Mouse (Mus musculus) heart, embryonic 10.5 days (tissue): ENCODE measurements at regions not wholly inside any gene's neighbourhood (a gene's known extent, or its start where the extent isn't known, plus 50 kb on each side); places are given as distances from the start of the nearest gene placed in this dataset.

Source experiments
- DNase-seq: peaks from one replicate; pipeline ENCODE4 v3.0.0-alpha.2; 2017; ENCODE audit warnings: low spot score
- H3K27ac ChIP-seq: fragments of 300-500 bp; sonication (generic); 2 replicates; pipeline ENCODE4 v1.5.1; 2016; ENCODE audit warnings: mild to moderate bottlenecking
- H3K27me3 ChIP-seq: fragments of 300-500 bp; sonication (generic); 2 replicates; pipeline ENCODE4 v1.6.1; 2016; ENCODE audit warnings: mild to moderate bottlenecking; ENCODE audit not compliant: poor library complexity, insufficient read depth, severe bottlenecking
- H3K36me3 ChIP-seq: fragments of 300-500 bp; sonication (generic); 2 replicates; pipeline ENCODE4 v1.6.1; 2016; ENCODE audit warnings: mild to moderate bottlenecking, moderate library complexity
- H3K4me1 ChIP-seq: fragments of 300-500 bp; sonication (generic); 2 replicates; pipeline ENCODE4 v1.6.1; 2016; ENCODE audit warnings: mild to moderate bottlenecking
- H3K4me3 ChIP-seq: fragments of 300-500 bp; sonication (generic); 2 replicates; pipeline ENCODE4 v1.5.1; 2016; ENCODE audit warnings: mild to moderate bottlenecking, moderate library complexity
- H3K9me3 ChIP-seq: fragments of 300-500 bp; sonication (generic); 2 replicates; pipeline ENCODE4 v1.6.1; 2016; ENCODE audit warnings: mild to moderate bottlenecking, moderate library complexity
- WGBS: fragments of 180-500 bp; shearing (Covaris S2); methylation state at CpG from one replicate; pipeline ENCODE4 v1.1.7; 2016; 5-methylcytosine and 5-hydroxymethylcytosine counted together

DNA sequence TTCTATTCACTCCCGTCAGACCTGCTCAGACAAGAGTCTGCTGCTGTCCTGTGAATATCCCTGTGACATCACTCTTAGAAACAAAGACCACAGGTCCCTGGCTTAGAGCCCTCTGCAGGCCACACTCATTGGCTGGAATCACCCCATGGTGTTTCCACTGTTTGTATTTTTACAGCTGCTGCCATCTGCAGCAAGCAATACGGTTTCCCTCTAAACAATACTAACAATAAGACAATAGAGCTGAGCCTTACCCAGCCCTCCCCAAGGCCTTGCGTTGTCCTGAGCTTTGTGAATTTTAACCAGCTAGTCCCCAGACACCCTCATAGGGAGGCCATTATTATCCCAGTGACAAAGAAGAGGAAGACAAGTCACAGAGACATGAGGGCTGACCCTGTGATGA, 192.4 kb upstream of the Mvb12b start:
- no peak for DNase-seq
- no peaks in the 10 kb centered on the region for H3K4me1 ChIP-seq
- no peaks in the 10 kb centered on the region for H3K27me3 ChIP-seq
- WGBS: 48% methylated on average over 3 of the region's 3 CpGs
- no peak overlapping the region for H3K4me3 ChIP-seq
- H3K27ac ChIP-seq: no peak overlapping the region
- no peaks in the 10 kb centered on the region for H3K36me3 ChIP-seq
- H3K9me3 ChIP-seq: no peaks in the 10 kb centered on the region

- 85% methylated on average over 12 of the region's 12 CpGs for WGBS
- DNase-seq: no peak
- no peak overlapping the region for H3K27ac ChIP-seq
- H3K9me3 ChIP-seq: no peaks in the 10 kb centered on the region
- no peaks in the 10 kb centered on the region for H3K4me1 ChIP-seq
- no peak overlapping the region for H3K4me3 ChIP-seq
- H3K27me3 ChIP-seq: no peaks in the 10 kb centered on the region
- H3K36me3 ChIP-seq: no peaks in the 10 kb centered on the region
These were observed 191.5 kb upstream of the Mvb12b start for GRCm38 (mm10) chr2:34079282-34079681.

- Histone ChIP-seq H3K4me1 (no peaks in the 10 kb centered on the region), H3K4me3 (no peak overlapping the region), H3K27ac (no peak overlapping the region), H3K36me3 (no peaks in the 10 kb centered on the region), H3K27me3 (no peaks in the 10 kb centered on the region), H3K9me3 (no peaks in the 10 kb centered on the region)
- 72% methylated on average over 4 of the region's 4 CpGs for WGBS
- DNase-seq: no peak
These were observed 191.1 kb upstream of the Mvb12b start for GRCm38 (mm10) chr2:34078875-34079262.

- Histone ChIP-seq H3K4me1 (no peaks in the 10 kb centered on the region), H3K27me3 (no peaks in the 10 kb centered on the region), H3K27ac (no peak overlapping the region), H3K4me3 (no peak overlapping the region), H3K9me3 (no peaks in the 10 kb centered on the region), H3K36me3 (no peaks in the 10 kb centered on the region)
- DNase-seq: no peak
- WGBS: 73% methylated on average over 3 of the region's 3 CpGs
These were observed 190.6 kb upstream of the Mvb12b start for GRCm38 (mm10) chr2:34078248-34078874.

DNA sequence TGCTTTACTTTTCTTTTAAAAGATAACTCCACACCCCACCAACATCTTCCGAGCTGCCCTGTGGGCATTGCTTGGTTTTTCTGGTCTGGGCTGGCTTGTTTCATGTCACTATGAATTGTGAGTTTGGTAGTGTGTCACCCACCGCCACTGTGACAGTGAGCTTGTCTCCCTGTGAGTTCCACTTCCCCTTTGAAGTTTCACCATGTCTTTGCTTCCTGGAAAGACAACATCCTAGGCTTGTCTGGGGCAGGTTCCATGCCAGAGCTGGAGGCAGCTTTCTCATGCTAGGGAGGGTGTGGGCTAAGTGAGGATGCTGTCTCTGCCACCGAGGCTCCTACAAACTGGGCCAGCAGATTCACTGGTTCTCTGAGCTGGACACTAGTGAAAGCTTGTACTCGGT, 188.6 kb upstream of the Mvb12b start:
- no peaks in the 10 kb centered on the region for H3K9me3 ChIP-seq
- no peak for DNase-seq
- no peak overlapping the region for H3K4me3 ChIP-seq
- no peaks in the 10 kb centered on the region for H3K4me1 ChIP-seq
- no peaks in the 10 kb centered on the region for H3K27me3 ChIP-seq
- WGBS: 69% methylated on average over 4 of the region's 4 CpGs
- H3K36me3 ChIP-seq: no peaks in the 10 kb centered on the region
- H3K27ac ChIP-seq: no peak overlapping the region

DNA sequence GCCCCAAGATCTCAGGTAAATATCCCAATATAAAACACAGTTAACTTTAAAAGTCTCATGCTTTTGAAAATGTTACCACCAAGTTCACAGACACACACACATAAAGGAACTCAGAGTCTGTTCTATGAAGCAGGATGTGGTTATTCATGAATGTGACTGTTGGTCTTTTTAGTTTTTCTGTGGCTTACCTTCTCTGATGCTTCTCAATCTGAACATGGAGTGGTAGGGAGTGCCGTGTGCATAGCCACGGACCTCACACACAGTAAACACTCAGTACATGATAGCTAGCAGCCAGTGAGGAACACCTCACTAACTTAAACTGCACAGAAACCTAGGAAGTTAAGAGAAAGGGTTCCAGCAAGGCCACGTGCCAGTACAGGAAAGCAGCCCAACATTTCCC, 186.3 kb upstream of the Mvb12b start:
- Histone ChIP-seq H3K27ac (no peak overlapping the region), H3K9me3 (no peaks in the 10 kb centered on the region), H3K4me1 (no peaks in the 10 kb centered on the region), H3K36me3 (no peaks in the 10 kb centered on the region), H3K4me3 (no peak overlapping the region), H3K27me3 (no peaks in the 10 kb centered on the region)
- no peak for DNase-seq
- WGBS: 74% methylated on average over 3 of the region's 3 CpGs

DNA sequence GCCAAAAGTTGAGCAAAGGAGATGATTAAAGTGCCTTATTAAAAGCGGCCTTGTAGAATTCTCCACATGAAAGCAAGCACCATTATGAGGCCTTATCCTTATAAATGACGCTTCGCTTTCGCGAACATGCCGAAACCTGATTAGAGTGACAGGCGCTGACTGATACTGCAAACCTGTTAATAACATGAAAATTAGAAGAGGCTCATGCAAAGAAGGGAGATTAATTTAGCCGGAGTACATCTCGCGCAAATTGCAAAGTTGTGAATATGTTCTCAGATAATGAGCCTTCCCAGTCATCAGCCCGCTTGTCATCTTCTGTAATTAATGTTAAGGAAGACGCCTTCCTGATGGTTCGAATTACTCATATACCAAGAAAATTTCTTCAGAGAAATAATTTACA, 177.8 kb upstream of the Mvb12b start:
- Histone ChIP-seq H3K27me3 (no peaks in the 10 kb centered on the region), H3K4me3 (no peak overlapping the region), H3K36me3 (no peaks in the 10 kb centered on the region), H3K4me1 (no peaks in the 10 kb centered on the region), H3K27ac (no peak overlapping the region), H3K9me3 (no peaks in the 10 kb centered on the region)
- 91% methylated on average over 13 of the region's 13 CpGs for WGBS
- DNase-seq: no peak

DNA sequence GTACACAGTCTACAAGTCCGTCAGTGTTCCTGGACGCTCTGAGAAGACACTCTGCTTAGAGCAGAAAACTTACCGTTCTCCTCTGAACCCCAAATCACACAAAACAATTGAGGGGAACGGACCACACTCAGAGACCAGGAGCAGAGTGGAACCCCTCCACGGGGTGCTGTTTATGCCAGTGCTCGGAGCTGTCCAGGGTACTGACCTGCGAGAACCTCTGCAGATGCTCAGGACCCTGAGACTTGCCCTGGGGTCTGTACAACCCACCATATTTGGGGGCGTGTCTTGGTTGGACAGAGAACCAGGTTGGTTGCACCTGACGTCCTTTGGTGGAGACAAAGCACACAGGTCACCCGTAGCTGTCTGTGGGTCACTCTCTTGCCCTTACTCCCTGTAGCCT, 177.3 kb upstream of the Mvb12b start:
- DNase-seq: no peak
- H3K36me3 ChIP-seq: no peaks in the 10 kb centered on the region
- H3K4me1 ChIP-seq: no peaks in the 10 kb centered on the region
- H3K27me3 ChIP-seq: no peaks in the 10 kb centered on the region
- H3K27ac ChIP-seq: no peak overlapping the region
- no peak overlapping the region for H3K4me3 ChIP-seq
- 36% methylated on average over 10 of the region's 10 CpGs for WGBS
- no peaks in the 10 kb centered on the region for H3K9me3 ChIP-seq

- no peaks in the 10 kb centered on the region for H3K4me1 ChIP-seq
- H3K27ac ChIP-seq: no peak overlapping the region
- WGBS: 79% methylated on average over 13 of the region's 13 CpGs
- no peaks in the 10 kb centered on the region for H3K36me3 ChIP-seq
- peaks cover 6% of the 10 kb centered on the region; the same call in 1 of the 2 replicates for H3K9me3 ChIP-seq
- no peaks in the 10 kb centered on the region for H3K27me3 ChIP-seq
- no peak overlapping the region for H3K4me3 ChIP-seq
- no peak for DNase-seq
These were observed 168.8 kb upstream of the Mvb12b start for GRCm38 (mm10) chr2:34056552-34056951.

GRCm38 (mm10) chr2:34043064-34043463, 155.3 kb upstream of the Mvb12b start:
- H3K4me1 ChIP-seq: no peaks in the 10 kb centered on the region
- no peaks in the 10 kb centered on the region for H3K27me3 ChIP-seq
- H3K4me3 ChIP-seq: no peak overlapping the region
- no peaks in the 10 kb centered on the region for H3K9me3 ChIP-seq
- H3K27ac ChIP-seq: no peak overlapping the region
- no peak for DNase-seq
- 84% methylated on average over 5 of the region's 5 CpGs for WGBS
- no peaks in the 10 kb centered on the region for H3K36me3 ChIP-seq

GRCm38 (mm10) chr2:34042336-34042735, 154.6 kb upstream of the Mvb12b start:
- 58% methylated on average over 7 of the region's 7 CpGs for WGBS
- Histone ChIP-seq H3K36me3 (no peaks in the 10 kb centered on the region), H3K27me3 (no peaks in the 10 kb centered on the region)

GRCm38 (mm10) chr2:34038982-34039381, 151.2 kb upstream of the Mvb12b start:
- Histone ChIP-seq H3K27ac (no peak overlapping the region), H3K4me3 (no peak overlapping the region), H3K9me3 (no peaks in the 10 kb centered on the region), H3K4me1 (0 out of 2 replicates have a peak, but pooled peaks cover 3% of the 10 kb centered on the region), H3K27me3 (no peaks in the 10 kb centered on the region), H3K36me3 (no peaks in the 10 kb centered on the region)
- DNase-seq: no peak
- 73% methylated on average over 8 of the region's 8 CpGs for WGBS

More at GRCm38 (mm10) chr2:34042336-34042735, 154.6 kb upstream of the Mvb12b start:
- H3K27ac ChIP-seq: no peak overlapping the region
- H3K9me3 ChIP-seq: no peaks in the 10 kb centered on the region
- no peak overlapping the region for H3K4me3 ChIP-seq
- no peak for DNase-seq
- H3K4me1 ChIP-seq: no peaks in the 10 kb centered on the region

DNA sequence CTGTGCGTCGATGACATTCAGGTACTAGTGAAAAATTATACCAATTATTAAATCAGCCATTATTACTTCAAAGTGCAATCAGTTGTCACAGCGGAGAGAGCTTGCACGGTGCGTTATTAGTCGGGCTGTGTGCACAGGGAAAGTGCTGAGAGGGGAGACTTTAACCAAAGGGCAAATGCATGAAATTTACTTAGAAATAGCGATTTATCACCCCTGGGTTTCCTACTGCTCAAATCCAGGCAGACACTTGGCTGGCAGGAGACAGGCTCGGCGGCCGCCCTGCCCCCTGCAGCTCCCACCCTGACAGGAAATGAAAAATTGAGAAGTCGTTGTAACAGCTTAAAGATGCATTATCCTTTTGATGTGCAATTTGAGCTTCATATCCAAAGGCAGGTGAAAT, 145.5 kb upstream of the Mvb12b start:
- WGBS: 53% methylated on average over 11 of the region's 11 CpGs
- no peaks in the 10 kb centered on the region for H3K36me3 ChIP-seq
- peaks cover 12% of the 10 kb centered on the region for H3K27me3 ChIP-seq
- H3K4me1 ChIP-seq: peaks cover 32% of the 10 kb centered on the region
- DNase-seq: no peak
- no peaks in the 10 kb centered on the region for H3K9me3 ChIP-seq
- H3K27ac ChIP-seq: no peak overlapping the region
- no peak overlapping the region for H3K4me3 ChIP-seq

- peak overlapping the region; percentile 37 for H3K4me3 ChIP-seq
- 16% methylated on average over 7 of the region's 7 CpGs for WGBS
- no peaks in the 10 kb centered on the region for H3K36me3 ChIP-seq
- peak overlapping the region; percentile 56; the same call in 1 of the 2 replicates for H3K27ac ChIP-seq
- no peaks in the 10 kb centered on the region for H3K9me3 ChIP-seq
- DNase-seq: no peak
- peaks cover 12% of the 10 kb centered on the region for H3K27me3 ChIP-seq
- H3K4me1 ChIP-seq: peaks cover 44% of the 10 kb centered on the region
These were observed 143.7 kb upstream of the Mvb12b start for GRCm38 (mm10) chr2:34031421-34031820.
